Mouse (Mus musculus): ENCODE data around the gene Efcab3. TPM values are rescaled to one million over a fixed set of nuclear protein-coding genes. Genes with fewer than 3 reads are reported as not detected.
A peak's percentile ranks its signal among the peaks of the same experiment; 100 is the strongest.

The Efcab3 gene
- polyA plus RNA-seq, 1 experiment from 2014 or later = not detected

GRCm38 (mm10) chr11:105143564-105143963 lies 80.2 kb downstream of the Efcab3 start:
- ATAC-seq (ENCODE audit: low FRiP score, low TSS enrichment) (no peak), DNase-seq (ENCODE audit: low spot score) (no peak)
- Histone ChIP-seq H3K4me3 (ENCODE audit: low read depth, low read length) (no peak overlapping the region), H3K4me2 (replicated peaks; ENCODE audit: low read depth) (no peak overlapping the region), H3K4me1 (replicated peaks; ENCODE audit: control insufficient read depth, insufficient read depth) (no peaks in the 10 kb centered on the region), H3K9me3 (ENCODE audit: control insufficient read depth, low read length) (no peaks in the 10 kb centered on the region), H3K9ac (ENCODE audit: low read length) (no peak overlapping the region), H3K27ac (replicated peaks) (no peak overlapping the region), H3K27me3 (ENCODE audit: control insufficient read depth, insufficient read depth, low read length) (no peaks in the 10 kb centered on the region), H3K36me3 (ENCODE audit: control insufficient read depth, insufficient read depth, low read length) (peaks cover 8% of the 10 kb centered on the region)
- TF ChIP-seq EP300 (optimal IDR thresholded peaks at IDR 0.05) (no peak), CTCF (IDR thresholded peaks at IDR 0.05; ENCODE audit: low read depth) (no peak)

- Histone ChIP-seq H3K4me1 (replicated peaks; ENCODE audit: control insufficient read depth, insufficient read depth) (no peaks in the 10 kb centered on the region), H3K27me3 (ENCODE audit: control insufficient read depth, insufficient read depth, low read length) (no peaks in the 10 kb centered on the region), H3K9ac (ENCODE audit: low read length) (no peak overlapping the region), H3K4me2 (replicated peaks; ENCODE audit: low read depth) (no peak overlapping the region), H3K4me3 (ENCODE audit: low read depth, low read length) (no peak overlapping the region), H3K36me3 (ENCODE audit: control insufficient read depth, insufficient read depth, low read length) (peaks cover 8% of the 10 kb centered on the region), H3K27ac (replicated peaks) (no peak overlapping the region), H3K9me3 (ENCODE audit: control insufficient read depth, low read length) (no peaks in the 10 kb centered on the region)
- TF ChIP-seq CTCF (IDR thresholded peaks at IDR 0.05; ENCODE audit: low read depth) (no peak), EP300 (optimal IDR thresholded peaks at IDR 0.05) (no peak)
- no peak for DNase-seq (ENCODE audit: low spot score)
- ATAC-seq (ENCODE audit: low FRiP score, low TSS enrichment) = no peak
- WGBS = 72% methylated on average over 3 of the region's 3 CpGs
Observed at GRCm38 (mm10) chr11:105144084-105144483, 80.7 kb downstream of the Efcab3 start.

- no peaks in the 10 kb centered on the region for H3K4me1 ChIP-seq (replicated peaks; ENCODE audit: control insufficient read depth, insufficient read depth)
- ATAC-seq (ENCODE audit: low FRiP score, low TSS enrichment) (no peak), DNase-seq (ENCODE audit: low spot score) (no peak)
- no peak overlapping the region for H3K4me2 ChIP-seq (replicated peaks; ENCODE audit: low read depth)
- TF ChIP-seq CTCF (IDR thresholded peaks at IDR 0.05; ENCODE audit: low read depth) = peak; percentile 20; the same call in 1 of the 2 replicates
- TF ChIP-seq EP300 (optimal IDR thresholded peaks at IDR 0.05) = no peak
- no peak overlapping the region for H3K4me3 ChIP-seq (ENCODE audit: low read depth, low read length)
- H3K27me3 ChIP-seq (ENCODE audit: control insufficient read depth, insufficient read depth, low read length) = no peaks in the 10 kb centered on the region
- no peak overlapping the region for H3K27ac ChIP-seq (replicated peaks)
- no peaks in the 10 kb centered on the region for H3K9me3 ChIP-seq (ENCODE audit: control insufficient read depth, low read length)
- 66% methylated on average over 11 of the region's 11 CpGs for WGBS
- no peak overlapping the region for H3K9ac ChIP-seq (ENCODE audit: low read length)
- peaks cover 8% of the 10 kb centered on the region for H3K36me3 ChIP-seq (ENCODE audit: control insufficient read depth, insufficient read depth, low read length)
Observed at GRCm38 (mm10) chr11:105144508-105145210, 81.3 kb downstream of the Efcab3 start.

DNA sequence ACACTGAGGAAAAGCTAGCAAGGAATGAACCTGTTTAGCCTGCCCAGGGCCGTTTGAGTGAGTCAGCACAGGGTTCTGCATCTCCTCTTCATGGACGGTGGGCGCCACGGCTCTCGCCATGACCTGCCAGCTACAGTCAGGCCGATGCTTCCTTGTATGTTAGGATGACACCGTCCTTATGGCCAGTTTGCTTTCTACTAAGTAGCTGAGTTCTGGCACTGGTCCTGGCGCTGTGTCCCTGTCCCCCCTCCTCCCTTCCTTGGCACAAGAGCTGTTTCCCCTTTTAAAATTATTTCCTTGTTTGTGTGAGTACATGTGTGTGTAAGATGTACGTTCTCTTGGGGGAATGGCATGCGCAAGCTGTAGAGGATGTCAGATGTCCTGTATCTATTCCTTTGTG lies 81.8 kb downstream of the Efcab3 start:
- no peaks in the 10 kb centered on the region for H3K27me3 ChIP-seq (ENCODE audit: control insufficient read depth, insufficient read depth, low read length)
- H3K9me3 ChIP-seq (ENCODE audit: control insufficient read depth, low read length) = no peaks in the 10 kb centered on the region
- H3K4me1 ChIP-seq (replicated peaks; ENCODE audit: control insufficient read depth, insufficient read depth) = no peaks in the 10 kb centered on the region
- 73% methylated on average over 10 of the region's 10 CpGs for WGBS
- DNase-seq (ENCODE audit: low spot score) = no peak
- no peak overlapping the region for H3K4me2 ChIP-seq (replicated peaks; ENCODE audit: low read depth)
- TF ChIP-seq EP300 (optimal IDR thresholded peaks at IDR 0.05) (no peak), CTCF (IDR thresholded peaks at IDR 0.05; ENCODE audit: low read depth) (no peak)
- H3K27ac ChIP-seq (replicated peaks) = no peak overlapping the region
- no peak overlapping the region for H3K4me3 ChIP-seq (ENCODE audit: low read depth, low read length)
- H3K36me3 ChIP-seq (ENCODE audit: control insufficient read depth, insufficient read depth, low read length) = peaks cover 3% of the 10 kb centered on the region
- no peak for ATAC-seq (ENCODE audit: low FRiP score, low TSS enrichment)
- H3K9ac ChIP-seq (ENCODE audit: low read length) = no peak overlapping the region

GRCm38 (mm10) chr11:105146593-105146992 lies 83.2 kb downstream of the Efcab3 start, which contains the start of gene Gm10842:
TSS of gene Gm10842 (plus strand) at chr11:105146893.
- ATAC-seq (ENCODE audit: low FRiP score, low TSS enrichment) = no peak
- H3K27ac ChIP-seq (replicated peaks) = no peak within 1 kb of the TSS

GRCm38 (mm10) chr11:105149353-105149752 lies 86.0 kb downstream of the Efcab3 start:
- DNase-seq (ENCODE audit: low spot score) (no peak), ATAC-seq (ENCODE audit: low FRiP score, low TSS enrichment) (no peak)
- H3K9me3 ChIP-seq (ENCODE audit: control insufficient read depth, low read length) = no peaks in the 10 kb centered on the region
- H3K36me3 ChIP-seq (ENCODE audit: control insufficient read depth, insufficient read depth, low read length) = no peaks in the 10 kb centered on the region
- H3K4me1 ChIP-seq (replicated peaks; ENCODE audit: control insufficient read depth, insufficient read depth) = no peaks in the 10 kb centered on the region
- 39% methylated on average over 3 of the region's 3 CpGs for WGBS
- H3K4me2 ChIP-seq (replicated peaks; ENCODE audit: low read depth) = no peak overlapping the region
- TF ChIP-seq EP300 (optimal IDR thresholded peaks at IDR 0.05) = no peak
- no peak for TF ChIP-seq CTCF (IDR thresholded peaks at IDR 0.05; ENCODE audit: low read depth)
- no peaks in the 10 kb centered on the region for H3K27me3 ChIP-seq (ENCODE audit: control insufficient read depth, insufficient read depth, low read length)
- H3K9ac ChIP-seq (ENCODE audit: low read length) = no peak overlapping the region
- no peak overlapping the region for H3K27ac ChIP-seq (replicated peaks)
- H3K4me3 ChIP-seq (ENCODE audit: low read depth, low read length) = no peak overlapping the region

More at GRCm38 (mm10) chr11:105146593-105146992, 83.2 kb downstream of the Efcab3 start, which contains the start of gene Gm10842:
- no peak within 1 kb of the TSS for H3K4me3 ChIP-seq (ENCODE audit: low read depth, low read length)
- no peak for DNase-seq (ENCODE audit: low spot score)
- H3K36me3 ChIP-seq (ENCODE audit: control insufficient read depth, insufficient read depth, low read length) = no peaks in the 10 kb centered on the region
- H3K4me1 ChIP-seq (replicated peaks; ENCODE audit: control insufficient read depth, insufficient read depth) = no peaks in the 10 kb centered on the region
- 75% methylated on average over 3 of the region's 3 CpGs for WGBS
- H3K9ac ChIP-seq (ENCODE audit: low read length) = no peak within 1 kb of the TSS
- H3K9me3 ChIP-seq (ENCODE audit: control insufficient read depth, low read length) = no peaks in the 10 kb centered on the region
- no peak within 1 kb of the TSS for H3K4me2 ChIP-seq (replicated peaks; ENCODE audit: low read depth)
- TF ChIP-seq CTCF (IDR thresholded peaks at IDR 0.05; ENCODE audit: low read depth) (no peak), EP300 (optimal IDR thresholded peaks at IDR 0.05) (no peak)
- no peaks in the 10 kb centered on the region for H3K27me3 ChIP-seq (ENCODE audit: control insufficient read depth, insufficient read depth, low read length)
